ENCODE assay signal across 11 mouse cellular contexts in genomic region chr6:83193571-83193970, GRCm38 (mm10). TPM values are rescaled to one million over a fixed set of nuclear protein-coding genes. Genes with fewer than 3 reads are reported as not detected.
"Had no signal": no experiment of that assay in that cellular context is flagged by ENCODE, and none has a peak within 500 bp of the region (broad histone marks: within the 10 kb centered on the region; RNA-seq: fewer than 3 reads in every experiment).

No protein-coding gene starts in this region.

- DNase-seq: kidney, adult 11 months; kidney, adult 9 months; kidney, postnatal 14 days; kidney, postnatal 4 days; left cerebral cortex, postnatal 4 days; liver, postnatal 0 days; lung, embryonic 14.5 days; retina, postnatal 1 day; right cerebral cortex, postnatal 25 days had no signal

RNA-seq across cellular contexts. Expression of gene Slc4a5, which starts 26.1 kb away (rescaled TPM):
- polyA plus RNA-seq: macrophage; urinary bladder, adult 2 months had no signal
